Mouse (Mus musculus) WW6 (cell line): ENCODE measurements at regions not wholly inside any gene's neighbourhood (a gene's known extent, or its start where the extent isn't known, plus 50 kb on each side); places are given as distances from the start of the nearest gene placed in this dataset.

Experiments
- DNase-seq: peaks from one replicate; pipeline ENCODE4 v3.0.0-alpha.2; 2013; ENCODE audit warnings: low read depth, low spot score

- DNase-seq: peak; percentile 43
Measured at GRCm38 (mm10) chr3:37975194-37975756, 251.0 kb upstream of the Gm5148 start.

DNA sequence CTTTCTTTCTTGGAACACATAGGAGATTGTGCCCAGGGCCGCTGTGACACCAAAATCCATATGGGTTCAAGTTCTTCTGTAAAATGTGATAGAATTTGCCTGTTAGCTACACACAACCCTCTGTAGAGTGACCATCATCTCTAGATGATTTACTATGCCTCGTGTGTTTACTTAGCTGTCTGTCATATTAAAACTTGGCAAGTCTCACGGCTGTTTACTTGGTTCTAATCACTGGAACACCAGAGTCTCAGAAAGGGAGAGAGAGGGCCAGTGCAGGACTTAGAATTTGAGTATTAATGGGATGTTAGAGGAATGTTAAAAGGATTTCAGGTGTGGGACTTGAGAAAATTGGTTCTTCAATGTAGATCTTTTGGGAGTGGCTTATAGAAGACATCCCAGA lies 248.6 kb upstream of the Gm5148 start:
- no peak for DNase-seq

- DNase-seq: no peak
Measured at GRCm38 (mm10) chr3:37971240-37971639, 246.9 kb upstream of the Gm5148 start.

GRCm38 (mm10) chr3:37968654-37969053 lies 244.4 kb upstream of the Gm5148 start:
- DNase-seq: no peak

DNA sequence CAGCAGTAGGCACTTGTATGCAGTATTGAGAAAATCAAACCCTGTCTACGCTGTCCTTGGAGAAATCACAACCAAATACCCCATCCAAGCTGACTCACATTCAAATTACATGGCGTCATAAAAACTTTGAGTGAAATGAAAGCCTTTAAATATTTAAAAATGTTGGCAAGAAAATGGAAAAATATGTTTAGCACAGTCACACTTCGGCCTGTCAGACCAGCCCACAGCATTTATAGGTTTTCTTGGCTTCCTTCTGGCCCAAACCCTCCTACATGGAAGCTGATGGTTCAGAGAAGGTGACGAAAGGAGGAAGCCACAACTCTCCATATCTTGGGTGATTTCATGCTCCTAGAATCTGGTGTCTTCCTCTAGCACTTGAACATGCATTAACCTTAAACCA lies 240.9 kb upstream of the Gm5148 start:
- no peak for DNase-seq

DNA sequence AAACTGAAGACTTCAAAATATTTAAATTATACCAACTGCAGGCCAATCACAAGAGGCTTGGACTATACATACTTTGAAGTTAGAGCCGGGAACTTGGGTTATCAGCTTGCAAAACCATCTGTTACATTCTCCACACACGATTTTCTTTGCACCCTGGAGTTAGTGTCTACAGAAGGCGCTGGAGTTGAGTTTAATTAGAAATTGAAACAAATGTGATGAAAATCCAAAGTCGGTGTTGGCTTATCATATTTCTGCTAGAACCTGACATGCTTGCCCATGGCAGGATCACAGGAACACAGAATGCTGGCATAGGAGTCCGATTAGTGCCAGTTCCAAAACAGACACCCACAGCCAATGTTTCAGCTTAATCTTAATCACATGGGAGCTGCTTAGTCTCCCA lies 239.8 kb upstream of the Gm5148 start:
- DNase-seq: no peak

GRCm38 (mm10) chr3:37962811-37963210 lies 238.5 kb upstream of the Gm5148 start:
- DNase-seq: no peak

GRCm38 (mm10) chr3:37962043-37962810 lies 237.9 kb upstream of the Gm5148 start:
- no peak for DNase-seq

DNA sequence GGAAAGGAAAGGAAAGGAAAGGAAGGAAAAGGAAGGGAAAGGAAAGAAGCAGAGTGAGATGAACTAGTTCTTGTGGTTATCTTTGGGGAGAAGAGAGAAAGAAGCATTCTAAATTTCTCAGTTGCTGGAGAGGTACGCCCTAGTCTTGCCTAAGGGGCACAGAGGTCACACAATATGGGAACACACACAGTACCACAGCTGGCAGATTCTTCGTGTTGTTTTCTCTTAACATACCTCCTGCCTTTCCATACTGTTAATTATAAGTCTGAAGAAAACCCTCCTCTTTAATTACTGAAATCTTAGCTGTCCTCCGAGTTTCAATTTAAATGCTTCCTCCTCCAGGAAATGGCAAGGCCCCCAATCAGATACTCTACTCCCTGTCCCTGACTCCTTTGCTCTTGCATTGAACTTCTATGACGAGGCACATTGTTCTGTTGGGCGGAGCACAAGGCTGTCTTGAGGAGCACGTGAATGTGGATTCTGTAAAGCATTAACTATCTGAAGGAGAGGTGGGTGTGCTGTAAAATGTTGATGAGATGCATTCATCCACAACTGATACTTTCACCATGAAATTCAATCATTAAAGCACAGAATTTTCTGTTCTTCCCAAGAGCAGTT lies 234.2 kb upstream of the Gm5148 start:
- no peak for DNase-seq

DNA sequence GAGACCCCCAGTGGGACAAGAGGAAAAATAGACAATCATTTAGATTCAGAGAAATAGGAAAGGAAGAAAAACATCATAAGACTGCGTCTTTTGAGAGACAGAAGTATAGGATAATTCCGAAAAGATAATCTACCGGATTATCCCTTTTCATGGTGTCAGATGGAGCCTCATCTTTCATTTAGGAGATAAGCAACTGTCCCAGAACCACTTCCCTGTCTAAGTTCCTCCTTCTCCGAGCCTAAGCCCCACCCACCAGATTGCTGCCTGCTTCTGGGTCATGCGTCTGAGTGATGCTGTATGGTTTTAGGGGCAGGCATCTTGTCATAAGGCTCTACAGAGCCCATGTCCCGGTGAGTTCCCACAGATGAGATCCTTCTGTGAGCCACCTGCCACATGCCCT lies 232.3 kb upstream of the Gm5148 start:
- no peak for DNase-seq

DNA sequence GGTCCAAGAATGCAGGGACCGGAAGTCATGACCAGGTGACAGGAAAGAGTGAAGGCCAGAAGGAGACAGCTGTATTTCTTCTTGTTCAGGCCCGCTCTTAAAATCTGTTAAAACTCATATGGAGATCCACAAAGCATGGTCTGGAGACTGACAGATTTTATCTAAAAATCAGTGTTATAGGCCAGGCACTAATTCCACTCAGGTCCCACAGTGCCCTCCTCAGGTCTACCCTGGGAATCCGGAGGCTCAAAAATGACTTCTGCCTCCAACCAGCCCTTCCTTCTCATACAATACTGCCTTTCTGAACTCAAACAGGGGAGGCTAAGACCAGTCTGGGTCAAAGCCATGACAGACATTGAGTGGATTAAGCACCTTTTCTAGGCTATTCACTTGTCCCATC lies 228.6 kb upstream of the Gm5148 start:
- DNase-seq: no peak

GRCm38 (mm10) chr3:37952251-37952650 lies 228.0 kb upstream of the Gm5148 start:
- DNase-seq: no peak

DNA sequence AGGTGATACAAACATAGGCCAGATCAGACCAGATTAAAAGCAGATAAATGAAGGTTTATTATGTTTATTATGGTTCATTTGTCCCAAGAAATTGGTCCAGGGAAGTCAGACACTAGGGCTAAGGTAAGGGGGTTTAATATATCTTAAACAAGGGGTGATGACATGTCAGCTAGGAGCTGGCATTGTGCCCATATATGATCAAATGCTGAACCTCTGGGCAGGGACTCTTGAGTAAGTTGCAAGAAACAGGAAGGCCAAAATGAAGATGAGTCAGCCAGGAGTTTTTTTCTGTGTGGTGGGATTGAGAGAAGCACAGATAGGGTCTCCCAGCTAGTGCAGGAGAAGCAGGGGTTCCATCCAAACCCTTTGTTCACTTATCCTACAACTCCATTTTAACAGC lies 219.4 kb upstream of the Gm5148 start:
- DNase-seq: no peak

- DNase-seq: no peak
Measured at GRCm38 (mm10) chr3:37940016-37940415, 215.7 kb upstream of the Gm5148 start.

DNA sequence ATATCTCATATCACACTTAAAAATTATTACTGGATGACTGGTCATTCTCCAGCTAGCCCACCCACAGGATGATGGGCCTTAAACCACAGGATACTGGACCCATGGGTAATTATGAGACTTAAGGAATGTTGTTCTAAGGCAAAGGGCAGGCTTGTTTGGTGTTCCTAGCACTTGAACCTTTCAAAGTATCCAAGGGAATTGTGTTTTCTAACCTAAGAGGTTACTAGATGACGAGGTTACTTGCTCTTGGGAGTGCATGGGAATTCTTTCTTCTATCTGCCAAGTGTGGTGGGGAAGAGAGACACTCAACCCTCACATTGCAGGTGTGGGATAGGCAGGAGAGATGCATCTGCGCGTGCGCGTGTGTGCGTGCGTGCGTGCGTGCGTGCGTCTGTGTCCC lies 214.6 kb upstream of the Gm5148 start:
- no peak for DNase-seq

DNA sequence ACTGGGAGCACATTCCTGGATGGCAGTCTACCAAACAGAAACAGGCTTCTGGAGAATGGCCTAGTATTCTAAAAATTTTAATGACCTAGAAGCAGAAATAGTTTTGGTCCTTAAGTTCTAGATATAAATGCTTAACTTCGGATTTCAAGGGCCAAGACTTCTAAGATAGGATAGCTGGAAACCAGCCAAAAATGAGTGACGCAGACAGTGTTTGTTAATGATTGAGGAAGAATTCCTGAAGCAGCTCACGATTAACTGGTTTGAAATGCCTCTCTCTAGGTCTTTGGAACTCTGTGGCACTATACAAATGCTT lies 213.9 kb upstream of the Gm5148 start:
- DNase-seq: no peak

GRCm38 (mm10) chr3:37937381-37938283 lies 213.3 kb upstream of the Gm5148 start:
- DNase-seq: no peak

DNA sequence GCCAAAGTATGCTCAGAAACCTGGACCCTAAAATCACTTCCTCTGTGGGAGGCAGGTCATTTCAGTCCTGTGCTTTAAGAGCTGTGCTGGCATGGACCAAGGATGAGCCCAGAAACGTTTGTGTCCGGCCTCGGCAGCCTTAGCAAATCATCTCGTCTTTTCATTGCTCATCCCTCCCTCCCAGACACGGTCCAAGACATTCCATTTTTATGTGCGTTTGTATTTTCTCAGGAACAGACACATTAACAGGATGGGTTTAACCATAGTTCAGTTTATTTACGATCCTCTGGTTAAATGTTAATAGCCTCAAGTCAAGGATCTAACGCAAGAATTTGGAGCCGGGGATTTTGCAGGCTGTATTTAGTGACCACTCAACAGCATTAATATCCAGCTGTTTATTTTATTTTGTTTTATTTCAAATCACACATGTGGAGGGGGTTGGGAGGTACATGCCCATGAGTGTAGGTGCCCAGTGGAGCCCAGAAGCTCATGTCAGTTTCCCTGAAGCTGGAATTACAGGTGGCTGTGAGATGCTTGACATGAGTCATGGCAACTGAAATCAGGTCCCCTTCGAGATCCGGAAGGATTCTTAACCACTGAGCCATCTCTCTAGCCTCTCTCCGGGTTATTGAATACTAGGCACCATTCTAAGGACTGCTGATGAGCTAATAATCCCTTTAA lies 212.1 kb upstream of the Gm5148 start:
- no peak for DNase-seq

GRCm38 (mm10) chr3:37934905-37935708 lies 210.8 kb upstream of the Gm5148 start:
- no peak for DNase-seq

- DNase-seq: no peak
Measured at GRCm38 (mm10) chr3:37934236-37934635, 209.9 kb upstream of the Gm5148 start.

DNA sequence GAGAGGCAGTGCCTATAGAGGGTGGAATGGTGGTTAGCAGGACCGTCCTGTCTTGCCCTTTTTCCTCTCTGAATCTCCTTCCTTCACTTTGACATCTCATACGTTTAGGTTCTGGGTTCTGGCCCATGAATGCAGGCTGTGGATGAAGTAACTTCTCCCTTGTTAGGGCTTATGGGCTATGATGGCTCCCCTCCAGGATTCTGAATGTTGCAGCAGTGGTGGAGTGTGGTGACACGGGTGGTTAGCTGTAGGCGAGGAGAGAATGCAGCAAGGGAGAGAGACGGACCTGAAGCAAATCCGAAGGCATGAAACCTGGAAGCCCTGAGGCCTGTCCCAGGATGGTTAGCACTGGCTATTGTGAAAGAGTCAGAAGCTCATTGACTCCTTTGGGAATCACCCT lies 204.4 kb upstream of the Gm5148 start:
- no peak for DNase-seq
